Mouse (Mus musculus) forebrain, postnatal 0 days (tissue): ENCODE measurements at regions not wholly inside any gene's neighbourhood (a gene's known extent, or its start where the extent isn't known, plus 50 kb on each side); places are given as distances from the start of the nearest gene placed in this dataset.
A peak's percentile ranks its signal among the peaks of the same experiment; 100 is the strongest.

Experiments used
- ATAC-seq: fragments of 200-750 bp; cut with Nextera tagmentation; 2 replicates; pipeline ENCODE4 v1.8.0; 2017; ENCODE audit warnings: mild to moderate bottlenecking, moderate library complexity
- DNase-seq: peaks from one replicate; pipeline ENCODE4 v3.0.0-alpha.2; 2015
- H3K27ac ChIP-seq: fragments of 300-500 bp; sonication (generic); 2 replicates; pipeline ENCODE4 v1.5.1; 2014; ENCODE audit warnings: low read depth, mild to moderate bottlenecking, antibody characterized with exemption, low read length, moderate library complexity, mixed read lengths
- H3K27me3 ChIP-seq: fragments of 300-500 bp; sonication (generic); 2 replicates; pipeline ENCODE4 v1.6.1; 2014; ENCODE audit warnings: mild to moderate bottlenecking, low read length, mixed read lengths; ENCODE audit not compliant: insufficient read depth
- H3K36me3 ChIP-seq: fragments of 300-500 bp; sonication (generic); 2 replicates; pipeline ENCODE4 v1.6.1; 2014; ENCODE audit warnings: mild to moderate bottlenecking, moderate library complexity; ENCODE audit not compliant: insufficient read depth
- H3K4me1 ChIP-seq: fragments of 300-500 bp; sonication (generic); 2 replicates; pipeline ENCODE4 v1.6.1; 2014; ENCODE audit warnings: antibody characterized with exemption; ENCODE audit not compliant: insufficient read depth
- H3K4me2 ChIP-seq: fragments of 300-500 bp; sonication (generic); 2 replicates; pipeline ENCODE4 v1.6.1; 2014; ENCODE audit warnings: low read depth, mild to moderate bottlenecking, moderate library complexity
- H3K4me3 ChIP-seq: fragments of 300-500 bp; sonication (generic); 2 replicates; pipeline ENCODE4 v1.5.1; 2014; ENCODE audit warnings: low read depth, low read length, mixed read lengths
- H3K9ac ChIP-seq: fragments of 300-500 bp; sonication (generic); 2 replicates; pipeline ENCODE4 v1.6.1; 2014; ENCODE audit warnings: mild to moderate bottlenecking
- H3K9me3 ChIP-seq: fragments of 300-500 bp; sonication (generic); 2 replicates; pipeline ENCODE4 v1.6.1; 2016; ENCODE audit warnings: low read length
- CTCF ChIP-seq: sonication (generic); IDR thresholded peaks from 2 replicates; pipeline ENCODE4 v1.5.1; 2016; ENCODE audit warnings: antibody characterized with exemption, control low read depth, low read depth
- WGBS: fragments of 180-500 bp; shearing (Covaris S2); extraction: QIAGEN DNeasy Blood & Tissue Kit; methylation state at CpG from one replicate; pipeline ENCODE4 v1.1.7; 2014; 5-methylcytosine and 5-hydroxymethylcytosine counted together

DNA sequence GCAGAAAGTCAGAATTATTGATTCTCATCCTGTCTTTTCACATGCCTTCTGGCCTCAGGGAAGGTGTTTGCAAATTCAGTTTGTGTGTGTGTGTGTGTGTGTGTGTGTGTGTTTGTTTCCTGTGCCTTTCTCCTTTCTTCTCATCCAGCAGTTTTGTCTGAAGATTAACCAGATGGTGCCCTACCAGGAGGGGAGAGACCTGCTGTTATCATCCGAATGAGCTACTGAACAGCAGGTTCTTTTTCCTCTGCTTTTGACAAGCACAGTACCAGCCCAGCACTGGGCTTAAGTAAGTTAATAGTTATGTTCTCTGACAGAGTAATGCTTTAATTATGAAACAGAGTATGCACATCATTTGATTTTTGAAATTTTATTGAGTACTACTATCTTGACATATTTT, 176.8 kb upstream of the Tle1 start:
- Histone ChIP-seq H3K9ac (no peak overlapping the region), H3K4me1 (no peaks in the 10 kb centered on the region), H3K27me3 (peaks cover 5% of the 10 kb centered on the region; the same call in 1 of the 2 replicates), H3K4me2 (no peak overlapping the region), H3K4me3 (no peak overlapping the region), H3K36me3 (no peaks in the 10 kb centered on the region), H3K27ac (no peak overlapping the region), H3K9me3 (no peaks in the 10 kb centered on the region)
- no peak for DNase-seq
- ATAC-seq, result no peak
- no peak for TF ChIP-seq CTCF
- WGBS, result 29% methylated on average over 1 of the region's 1 CpGs

DNA sequence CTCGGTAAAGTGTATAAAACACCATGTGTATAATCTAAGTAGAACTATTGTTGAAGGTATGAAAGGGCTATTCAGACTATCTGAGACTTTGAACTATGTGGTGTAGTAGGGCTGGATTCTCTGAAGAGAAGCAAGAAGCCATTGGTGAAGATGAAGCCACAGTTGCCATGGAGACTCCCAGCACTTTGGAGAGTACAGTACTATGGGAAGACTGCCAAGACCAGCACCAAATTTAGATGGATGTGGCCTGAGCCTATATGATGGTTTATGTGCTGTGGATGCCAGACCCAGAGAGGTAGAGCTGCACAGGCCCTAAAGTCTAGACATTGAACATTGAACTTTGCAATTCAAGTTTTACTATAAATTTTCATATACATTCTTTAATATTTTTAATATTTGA, 151.3 kb upstream of the Tle1 start:
- WGBS, result 14% methylated on average over 1 of the region's 1 CpGs
- H3K27ac ChIP-seq, result no peak overlapping the region
- no peak for TF ChIP-seq CTCF

GRCm38 (mm10) chr4:72331882-72332281, 131.2 kb upstream of the Tle1 start:
- 72% methylated on average over 3 of the region's 3 CpGs for WGBS
- ATAC-seq (no peak), DNase-seq (no peak)
- Histone ChIP-seq H3K4me3 (no peak overlapping the region), H3K36me3 (no peaks in the 10 kb centered on the region), H3K4me2 (no peak overlapping the region), H3K27ac (no peak overlapping the region), H3K9me3 (no peaks in the 10 kb centered on the region), H3K4me1 (no peaks in the 10 kb centered on the region), H3K9ac (no peak overlapping the region), H3K27me3 (no peaks in the 10 kb centered on the region)
- no peak for TF ChIP-seq CTCF

More for the DNA sequence above, 151.3 kb upstream of the Tle1 start:
- Histone ChIP-seq H3K4me1 (no peaks in the 10 kb centered on the region), H3K9me3 (no peaks in the 10 kb centered on the region), H3K4me2 (no peak overlapping the region), H3K9ac (no peak overlapping the region), H3K4me3 (no peak overlapping the region), H3K27me3 (no peaks in the 10 kb centered on the region), H3K36me3 (no peaks in the 10 kb centered on the region)
- DNase-seq, result peak; percentile 18
- no peak for ATAC-seq

DNA sequence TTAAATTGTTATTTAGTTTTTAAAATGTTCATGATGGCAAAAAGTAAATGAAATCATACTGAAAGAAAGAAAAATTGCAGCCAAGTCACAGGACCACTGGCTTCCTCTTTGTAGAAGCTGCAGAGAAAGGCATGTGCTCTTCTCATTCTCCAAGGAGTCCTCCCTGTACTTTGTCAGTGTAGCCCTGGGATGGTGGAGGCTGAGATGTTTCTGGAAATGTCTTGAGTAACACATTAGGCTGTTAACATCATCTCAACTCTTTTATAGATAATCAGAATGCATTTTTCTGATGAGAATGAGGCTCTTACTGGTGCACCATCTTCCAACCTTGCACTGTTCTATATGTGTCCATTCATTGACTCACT, 128.3 kb upstream of the Tle1 start:
- DNase-seq (no peak), ATAC-seq (peak; percentile 51)
- Histone ChIP-seq H3K9me3 (no peaks in the 10 kb centered on the region), H3K4me3 (no peak overlapping the region), H3K27me3 (no peaks in the 10 kb centered on the region), H3K27ac (no peak overlapping the region), H3K36me3 (no peaks in the 10 kb centered on the region), H3K9ac (no peak overlapping the region), H3K4me2 (no peak overlapping the region), H3K4me1 (no peaks in the 10 kb centered on the region)
- TF ChIP-seq CTCF, result no peak

GRCm38 (mm10) chr4:72328282-72329025, 127.7 kb upstream of the Tle1 start:
- WGBS, result 68% methylated on average over 2 of the region's 2 CpGs
- TF ChIP-seq CTCF, result no peak
- H3K27ac ChIP-seq, result no peak overlapping the region

DNA sequence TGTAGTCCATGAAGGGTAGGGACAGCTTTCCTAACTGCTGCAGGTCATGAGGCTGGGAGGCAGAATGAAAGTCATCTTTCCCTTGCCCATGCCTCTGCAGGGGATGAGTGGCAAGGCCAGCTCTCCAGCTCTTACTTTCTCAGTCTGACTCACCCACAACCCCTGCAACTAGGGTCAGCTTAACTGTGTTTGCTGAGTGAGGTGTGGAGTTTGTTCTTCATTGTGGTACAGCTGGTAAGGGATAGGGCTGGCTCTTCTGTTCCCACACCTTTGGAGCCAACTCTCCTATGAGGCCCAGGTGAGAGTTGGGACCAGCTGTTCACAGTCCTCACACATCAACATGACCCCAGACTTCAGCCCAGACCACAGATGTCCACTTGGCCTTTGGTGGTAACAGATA, 124.2 kb upstream of the Tle1 start:
- H3K4me3 ChIP-seq, result no peak overlapping the region
- no peak overlapping the region for H3K27ac ChIP-seq
- TF ChIP-seq CTCF, result no peak
- no peak for DNase-seq
- H3K4me2 ChIP-seq, result no peak overlapping the region
- H3K9ac ChIP-seq, result no peak overlapping the region
- H3K27me3 ChIP-seq, result no peaks in the 10 kb centered on the region
- H3K36me3 ChIP-seq, result no peaks in the 10 kb centered on the region
- no peak for ATAC-seq
- no peaks in the 10 kb centered on the region for H3K9me3 ChIP-seq
- no peaks in the 10 kb centered on the region for H3K4me1 ChIP-seq

More at GRCm38 (mm10) chr4:72328282-72329025, 127.7 kb upstream of the Tle1 start:
- Histone ChIP-seq H3K4me2 (no peak overlapping the region), H3K9me3 (no peaks in the 10 kb centered on the region), H3K9ac (no peak overlapping the region), H3K27me3 (no peaks in the 10 kb centered on the region), H3K4me3 (no peak overlapping the region), H3K4me1 (no peaks in the 10 kb centered on the region), H3K36me3 (no peaks in the 10 kb centered on the region)
- DNase-seq (peak; percentile 73), ATAC-seq (peak; percentile 93)

DNA sequence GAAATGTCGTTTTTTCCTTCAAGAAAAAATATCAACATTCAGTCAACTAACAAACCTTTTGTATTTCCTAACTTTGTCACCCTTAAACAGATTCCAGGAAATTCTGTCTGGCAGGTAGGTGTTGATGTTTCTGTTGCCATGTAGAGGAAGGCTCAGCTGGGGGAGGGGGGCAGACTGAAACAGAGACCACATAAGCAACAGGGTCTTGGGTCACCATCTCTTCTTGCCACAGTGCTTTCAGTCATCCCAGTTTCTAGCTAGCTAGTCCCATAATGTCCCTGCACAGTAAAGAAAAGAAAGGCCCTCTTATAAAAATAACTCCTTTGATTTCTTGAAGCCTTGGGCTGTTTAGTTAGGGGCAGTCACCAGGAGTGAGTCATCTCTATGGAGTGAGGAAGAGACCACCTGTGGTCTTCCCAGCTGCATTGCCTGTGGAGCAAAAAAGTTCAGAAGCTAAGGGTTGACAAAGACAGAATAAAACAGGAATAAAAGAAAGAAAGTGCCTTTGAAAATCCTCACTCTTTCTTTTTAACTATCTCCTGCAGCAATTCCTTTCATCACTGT, 84.5 kb upstream of the Tle1 start:
- Histone ChIP-seq H3K4me2 (no peak overlapping the region), H3K27ac (no peak overlapping the region), H3K36me3 (no peaks in the 10 kb centered on the region), H3K9ac (no peak overlapping the region), H3K27me3 (no peaks in the 10 kb centered on the region), H3K4me3 (no peak overlapping the region), H3K9me3 (no peaks in the 10 kb centered on the region), H3K4me1 (no peaks in the 10 kb centered on the region)
- WGBS, result 60% methylated on average over 1 of the region's 1 CpGs
- TF ChIP-seq CTCF, result no peak
- DNase-seq (no peak), ATAC-seq (peak; percentile 14; the same call in 1 of the 2 replicates)
